Mouse (Mus musculus) left cerebral cortex, adult 9 months (tissue): ENCODE measurements at regions not wholly inside any gene's neighbourhood (a gene's known extent, or its start where the extent isn't known, plus 50 kb on each side); places are given as distances from the start of the nearest gene placed in this dataset.

Source experiments
- DNase-seq, 2 experiments: peaks; one replicate each; pipeline ENCODE4 v3.0.0; 2022; ENCODE audit warnings: low spot score in 2 of 2

- DNase-seq = no peak
Observed at GRCm38 (mm10) chr6:116896132-116896630, 179.5 kb upstream of the Tmem72 start.

GRCm38 (mm10) chr6:116901816-116902215 is 185.1 kb upstream of the Tmem72 start:
- DNase-seq = peak; percentile 38 to 45

- no peak for DNase-seq
Observed at GRCm38 (mm10) chr6:116902371-116902770, 185.7 kb upstream of the Tmem72 start.

- DNase-seq = peak; percentile 14 to 18
Observed at GRCm38 (mm10) chr6:116906426-116907172, 189.9 kb upstream of the Tmem72 start.

GRCm38 (mm10) chr6:116910607-116911006 is 193.9 kb upstream of the Tmem72 start:
- no peak for DNase-seq

GRCm38 (mm10) chr6:116912161-116912560 is 195.4 kb upstream of the Tmem72 start:
- no peak for DNase-seq

- DNase-seq = no peak
Observed at GRCm38 (mm10) chr6:116914073-116914472, 197.4 kb upstream of the Tmem72 start.

GRCm38 (mm10) chr6:116935024-116935423 is 218.3 kb upstream of the Tmem72 start:
- DNase-seq = no peak

- no peak for DNase-seq
Observed at GRCm38 (mm10) chr6:116941576-116941975, 224.9 kb upstream of the Tmem72 start.

- no peak for DNase-seq
Observed at GRCm38 (mm10) chr6:116942696-116943095, 225.6 kb upstream of the Cxcl12 start.

GRCm38 (mm10) chr6:116946083-116946732 is 222.1 kb upstream of the Cxcl12 start:
- DNase-seq = no peak

GRCm38 (mm10) chr6:116959611-116960010 is 208.7 kb upstream of the Cxcl12 start:
- DNase-seq = no peak

- DNase-seq = no peak
Observed at GRCm38 (mm10) chr6:116960641-116961040, 207.7 kb upstream of the Cxcl12 start.

GRCm38 (mm10) chr6:116966436-116966835 is 201.9 kb upstream of the Cxcl12 start:
- DNase-seq = no peak

GRCm38 (mm10) chr6:116969381-116969910 is 198.9 kb upstream of the Cxcl12 start:
- no peak for DNase-seq

- DNase-seq = no peak
Observed at GRCm38 (mm10) chr6:116974841-116975240, 193.5 kb upstream of the Cxcl12 start.

GRCm38 (mm10) chr6:116980349-116980995 is 187.9 kb upstream of the Cxcl12 start:
- no peak for DNase-seq

GRCm38 (mm10) chr6:116985147-116985737 is 183.1 kb upstream of the Cxcl12 start:
- no peak for DNase-seq

- no peak for DNase-seq
Observed at GRCm38 (mm10) chr6:116986266-116987000, 181.9 kb upstream of the Cxcl12 start.

GRCm38 (mm10) chr6:116987243-116987642 is 181.1 kb upstream of the Cxcl12 start:
- no peak for DNase-seq
